Mouse (Mus musculus) embryo, embryonic 9.5 days (tissue): ENCODE data around the gene Topbp1.

ENCODE experiments used
- DNase-seq: peaks from one replicate; pipeline ENCODE4 v3.0.0-alpha.2; 2017; ENCODE audit errors: extremely low spot score

Gene Topbp1

DNA sequence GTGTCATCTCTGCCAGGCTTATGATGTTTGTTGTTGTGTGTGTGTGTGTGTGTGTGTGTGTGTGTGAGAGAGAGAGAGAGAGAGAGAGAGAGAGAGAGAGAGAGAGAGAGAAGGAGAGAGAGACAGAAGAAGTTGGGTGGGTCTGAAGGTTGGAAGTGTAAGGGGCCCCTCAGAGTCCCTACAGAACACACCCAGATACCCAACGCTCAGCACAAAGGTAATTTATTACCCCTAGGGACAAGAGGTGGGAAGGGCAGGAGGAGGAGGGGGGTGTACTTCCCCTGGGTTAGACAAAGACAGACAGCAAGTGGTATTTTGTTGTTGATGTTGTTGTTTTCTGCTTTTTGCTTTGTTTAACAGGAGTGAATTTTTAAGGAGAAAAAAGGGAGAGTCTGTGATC, 80.6 kb downstream of the Topbp1 start:
- DNase-seq, result no peak

DNA sequence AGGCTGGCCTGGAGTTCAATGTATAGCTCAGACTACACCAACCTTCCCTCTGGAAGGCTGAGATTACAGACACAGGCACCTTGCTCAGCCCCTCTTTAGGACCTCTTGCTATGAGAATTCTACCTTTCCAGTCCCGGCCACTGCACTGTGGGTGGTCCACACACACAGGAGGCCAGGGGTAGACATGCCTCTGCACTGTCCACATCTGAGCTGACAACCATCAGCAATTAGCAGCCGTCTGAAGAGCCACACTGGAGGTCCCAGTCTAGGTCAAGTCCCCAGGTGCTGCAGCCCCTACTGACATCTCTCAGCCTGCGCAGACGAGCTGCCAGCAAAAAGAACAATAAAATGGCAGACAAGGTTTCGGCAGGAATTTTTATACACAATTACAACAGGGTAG, 81.6 kb downstream of the Topbp1 start:
- no peak for DNase-seq

DNA sequence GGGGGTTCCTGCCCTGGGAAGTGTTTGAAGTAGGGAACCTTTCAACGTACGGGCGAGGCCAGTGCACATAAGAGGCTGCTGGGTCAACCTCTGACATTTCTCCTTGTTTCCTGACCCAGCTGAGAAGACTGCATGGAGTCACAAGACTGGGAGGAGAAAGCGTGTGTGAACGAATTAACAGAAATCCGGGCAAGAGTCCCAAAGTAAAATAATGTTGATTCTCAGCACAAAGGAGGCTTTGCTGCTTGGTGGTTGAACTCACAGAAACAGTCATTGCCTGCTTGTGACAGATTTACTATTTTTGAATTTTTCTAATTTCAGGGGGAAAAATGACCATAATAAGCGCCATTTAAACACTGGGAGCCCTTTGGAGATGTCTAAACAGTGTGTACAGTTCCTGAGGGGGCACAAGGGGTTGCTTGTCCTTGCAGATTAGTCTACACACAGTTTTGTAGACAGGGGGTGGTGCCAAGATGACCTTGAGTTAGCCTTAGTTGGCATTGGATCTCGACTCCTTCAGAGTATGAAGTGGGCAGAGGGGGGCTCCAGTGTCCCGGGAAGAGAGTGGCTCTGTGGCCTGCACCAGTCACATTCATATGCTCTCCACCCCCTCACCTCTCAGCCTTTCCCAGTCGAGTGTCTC, 82.1 kb downstream of the Topbp1 start:
- no peak for DNase-seq

DNA sequence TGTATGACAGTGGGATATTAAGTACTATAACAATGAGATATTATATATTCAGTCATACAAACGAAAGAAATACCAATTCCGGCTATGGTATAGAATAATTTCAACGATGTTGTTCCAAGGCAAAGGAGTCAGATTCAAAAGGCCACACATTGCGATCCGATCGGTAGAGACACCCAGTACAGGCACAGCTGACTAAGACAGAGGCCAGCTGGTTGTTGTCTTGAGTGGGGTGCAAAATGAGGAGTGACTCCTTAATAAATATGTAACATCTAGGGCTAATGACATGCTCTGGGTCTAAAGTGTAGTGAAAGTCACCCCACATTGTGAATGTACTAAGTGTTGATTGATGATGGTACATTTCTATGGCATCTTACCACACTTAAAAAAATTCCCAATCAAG, 84.2 kb downstream of the Topbp1 start:
- no peak for DNase-seq

DNA sequence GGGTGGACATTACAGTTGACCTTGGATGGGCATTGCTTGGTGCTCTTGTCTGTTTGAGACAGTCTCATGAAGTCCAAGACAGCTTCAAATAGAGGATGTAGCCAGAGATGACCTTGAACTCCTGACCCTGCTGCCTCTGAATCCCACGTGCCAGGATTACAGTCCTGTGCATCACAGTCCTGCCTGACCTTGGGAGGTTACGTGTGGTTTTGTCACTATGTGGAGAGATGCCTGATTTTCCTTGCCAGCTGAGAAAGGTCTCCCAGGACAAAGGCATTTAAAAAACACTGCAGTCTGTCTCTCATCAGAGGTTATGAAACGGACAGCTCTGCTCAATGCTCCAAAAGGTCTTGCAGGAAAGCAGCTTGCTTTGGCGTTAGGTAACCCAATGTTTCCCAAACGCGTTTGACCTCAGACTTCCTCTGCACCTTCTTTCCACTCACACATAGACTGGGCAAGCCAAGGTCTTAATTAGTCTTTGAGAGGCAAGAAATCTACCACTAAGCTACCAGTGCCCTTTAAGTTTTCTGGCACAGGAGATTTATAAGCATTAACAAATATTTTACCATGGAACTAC, 86.9 kb downstream of the Topbp1 start:
- DNase-seq, result no peak

DNA sequence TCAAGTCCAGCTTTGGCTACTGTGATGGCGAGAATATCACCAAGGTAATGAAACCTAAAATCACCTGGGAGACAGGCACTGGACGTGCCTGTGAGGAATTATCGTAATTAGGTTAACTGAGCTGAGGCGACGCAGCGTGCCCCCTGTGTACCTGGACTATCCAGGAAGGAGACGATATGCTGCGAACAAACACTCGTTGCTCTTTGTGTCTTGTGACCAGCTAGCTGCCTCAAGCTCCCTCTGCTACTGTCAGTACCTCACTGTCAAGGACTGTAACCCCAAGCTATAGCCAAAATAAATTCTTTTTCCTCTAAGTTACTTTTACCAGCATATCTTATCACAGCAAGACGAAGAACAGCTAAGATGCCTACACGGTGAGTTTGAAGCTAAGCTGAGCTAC, 88.2 kb downstream of the Topbp1 start:
- DNase-seq, result no peak

DNA sequence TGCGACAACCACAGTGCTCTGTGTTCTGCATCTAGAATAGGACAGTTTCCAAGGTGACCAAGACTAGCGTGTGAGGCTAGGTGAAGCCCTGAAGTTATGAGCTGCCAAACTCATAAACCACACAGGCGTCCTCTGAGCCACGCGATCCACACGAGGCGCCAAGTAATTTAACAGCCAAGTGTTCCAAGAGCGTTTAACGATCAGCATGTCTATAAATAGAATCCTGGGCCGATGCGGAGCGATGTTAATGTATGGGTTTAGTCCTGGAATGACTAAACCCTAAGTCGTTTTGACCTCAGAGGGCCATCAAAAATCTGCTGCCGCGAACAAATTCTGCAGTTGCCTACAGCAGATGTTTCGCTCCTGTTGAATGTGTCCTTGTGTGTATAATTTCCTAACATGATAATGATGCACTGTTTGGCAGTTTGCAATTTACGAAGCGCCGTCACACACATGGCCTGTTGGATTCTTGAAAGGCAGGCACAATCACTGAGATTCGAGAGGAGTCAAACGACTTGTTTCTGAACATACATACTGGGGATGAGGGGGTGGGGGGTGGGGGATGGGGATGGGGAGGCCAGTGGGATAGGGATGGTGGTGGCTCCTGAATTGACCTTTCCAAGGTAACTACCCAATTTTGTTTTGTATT, 93.6 kb downstream of the Topbp1 start:
- no peak for DNase-seq
